Mouse (Mus musculus) lung, postnatal 0 days (tissue): ENCODE data around the gene Vmn1r181. TPM values are rescaled to one million over a fixed set of nuclear protein-coding genes. Genes with fewer than 3 reads are reported as not detected.
"Not testable (repeated sequence)": the region's sequence is repeated elsewhere in the genome, so short reads cannot be mapped to it uniquely, and the experiment has no call there.

Experiments
- ATAC-seq: fragments of 200-750 bp; cut with Nextera tagmentation; 2 replicates; pipeline ENCODE4 v1.8.0; 2017; ENCODE audit warnings: moderate library complexity
- DNase-seq: peaks from one replicate; pipeline ENCODE4 v3.0.0-alpha.2; 2016; ENCODE audit warnings: low spot score
- H3K27ac ChIP-seq: fragments of 300-500 bp; sonication (generic); 2 replicates; pipeline ENCODE4 v1.5.1; 2014; ENCODE audit warnings: antibody characterized with exemption, mild to moderate bottlenecking, low read length, mixed read lengths
- H3K27me3 ChIP-seq: fragments of 300-500 bp; sonication (generic); replicated peaks from 2 replicates; pipeline ENCODE4 v1.6.1; 2014; ENCODE audit warnings: low read length, mixed read lengths; ENCODE audit not compliant: insufficient read depth
- H3K36me3 ChIP-seq: fragments of 300-500 bp; sonication (generic); 2 replicates; pipeline ENCODE4 v1.6.1; 2014; ENCODE audit warnings: low read length, mixed read lengths; ENCODE audit not compliant: insufficient read depth
- H3K4me1 ChIP-seq: fragments of 300-500 bp; sonication (generic); 2 replicates; pipeline ENCODE4 v1.6.1; 2014; ENCODE audit warnings: antibody characterized with exemption, low read depth, low read length, mixed read lengths; ENCODE audit not compliant: insufficient read depth
- H3K4me2 ChIP-seq: fragments of 300-500 bp; sonication (generic); replicated peaks from 2 replicates; pipeline ENCODE4 v1.6.1; 2014; ENCODE audit warnings: low read depth, mild to moderate bottlenecking, low read length, moderate library complexity, mixed read lengths
- H3K4me3 ChIP-seq: fragments of 300-500 bp; sonication (generic); 2 replicates; pipeline ENCODE4 v1.5.1; 2014; ENCODE audit warnings: low read depth, low read length
- H3K9ac ChIP-seq: fragments of 300-500 bp; sonication (generic); replicated peaks from 2 replicates; pipeline ENCODE4 v1.6.1; 2014; ENCODE audit warnings: low read depth, mild to moderate bottlenecking
- H3K9me3 ChIP-seq: fragments of 300-500 bp; sonication (generic); 2 replicates; pipeline ENCODE4 v1.6.1; 2016; ENCODE audit warnings: low read length, mixed read lengths
- CTCF ChIP-seq: IDR thresholded peaks from 2 replicates; pipeline ENCODE4 v1.5.1; 2016; ENCODE audit warnings: antibody characterized with exemption, mild to moderate bottlenecking
- EP300 ChIP-seq: IDR thresholded peaks from 2 replicates; pipeline ENCODE4 v1.6.1; 2016; ENCODE audit warnings: antibody characterized with exemption, mild to moderate bottlenecking, control low read depth
- WGBS: fragments of 180-500 bp; shearing (Covaris S2); extraction: QIAGEN DNeasy Blood & Tissue Kit; methylation state at CpG from one replicate; pipeline ENCODE4 v1.1.7; 2014; 5-methylcytosine and 5-hydroxymethylcytosine counted together
- polyA plus RNA-seq: library from polyadenylated mRNA; unstranded; fragments of >200 nt; fragmentation: Nextera tagmentation; extraction: Ambion mirVana; gene quantifications from 2 replicates; pipeline ENCODE4 v1.2.1, GENCODE M21; 2015

Vmn1r181 gene
- not detected in 2 replicates for polyA plus RNA-seq

DNA sequence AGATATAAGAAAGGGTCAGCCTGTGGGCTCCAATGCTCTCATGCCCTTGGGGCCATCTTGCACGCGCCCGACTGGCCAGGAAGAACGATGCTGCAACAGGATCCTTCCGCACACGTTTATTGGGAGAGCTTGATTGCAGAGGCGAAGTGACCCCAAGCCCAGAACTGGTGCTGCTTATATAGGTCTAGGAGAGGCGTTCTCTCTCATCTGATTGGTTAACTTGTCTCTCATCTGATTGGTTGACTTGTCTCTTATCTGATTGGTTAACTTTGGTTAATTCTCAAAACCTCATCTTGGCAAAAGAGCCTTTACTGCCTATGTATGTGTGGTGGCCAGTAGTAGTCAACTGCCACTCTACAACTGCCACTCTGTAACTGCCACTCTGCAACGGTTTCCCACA, at the start of gene Vmn1r181:
TSS of gene Vmn1r181 (plus strand) at position 301 of the 400 bp plus-strand sequence.
- not testable (repeated sequence) for ATAC-seq, H3K4me2 ChIP-seq, H3K4me3 ChIP-seq, H3K36me3 ChIP-seq, H3K9ac ChIP-seq, H3K4me1 ChIP-seq, H3K9me3 ChIP-seq, H3K27me3 ChIP-seq, DNase-seq, H3K27ac ChIP-seq
- 69% methylated on average over 8 of the region's 9 CpGs for WGBS

DNA sequence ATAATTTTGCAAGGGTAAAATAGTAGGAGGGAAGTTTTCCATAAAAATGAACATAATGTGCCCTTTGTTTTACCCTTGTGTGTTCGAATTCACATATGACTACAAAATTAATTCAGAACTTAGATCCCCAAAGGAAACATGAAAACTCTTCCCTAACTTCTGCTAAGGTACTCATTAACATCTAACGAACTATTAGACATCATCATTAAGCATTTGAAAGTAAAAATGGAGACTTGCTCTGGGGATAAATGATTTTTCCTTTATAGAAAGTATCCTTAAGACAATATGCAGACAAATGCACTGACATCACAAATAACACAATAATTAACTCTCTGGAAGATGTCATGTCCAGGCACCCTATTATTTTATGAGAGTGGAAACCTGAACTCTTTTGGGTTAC, 47.7 kb upstream of the Vmn1r181 start, which contains the start of gene Vmn1r179:
TSS of gene Vmn1r179 (plus strand) at position 301 of the 400 bp plus-strand sequence.
- Histone ChIP-seq H3K4me2 (no peak within 1 kb of the TSS), H3K27ac (no peak within 1 kb of the TSS), H3K9me3 (no peaks in the 10 kb centered on the region), H3K4me1 (no peaks in the 10 kb centered on the region), H3K4me3 (no peak within 1 kb of the TSS), H3K9ac (no peak within 1 kb of the TSS), H3K36me3 (no peaks in the 10 kb centered on the region), H3K27me3 (no peaks in the 10 kb centered on the region)
- ATAC-seq (no peak), DNase-seq (no peak)
- 31% methylated on average over 2 of the region's 2 CpGs for WGBS
- no peak for TF ChIP-seq CTCF
- no peak for TF ChIP-seq EP300

DNA sequence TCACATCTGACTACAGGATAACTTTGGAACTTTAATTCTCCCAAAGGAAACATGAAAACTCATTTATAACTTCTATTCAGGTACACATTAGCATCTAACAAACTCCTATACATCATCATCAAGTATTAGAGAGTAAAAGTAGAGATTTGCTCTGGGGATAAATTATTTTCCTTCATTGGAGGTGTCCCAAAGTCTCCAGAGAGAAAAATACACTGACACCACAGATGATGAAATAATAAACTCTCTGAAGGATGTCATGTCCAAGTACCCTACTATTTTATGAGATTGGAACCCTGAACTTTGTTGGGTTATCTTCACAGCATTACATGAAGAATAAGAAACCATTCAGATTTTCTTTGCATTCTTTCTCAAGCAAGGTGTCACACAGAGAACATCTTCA, 24.1 kb upstream of the Vmn1r181 start, which contains the start of gene Vmn1r180:
TSS of gene Vmn1r180 (plus strand) at position 301 of the 400 bp plus-strand sequence.
- ATAC-seq, result no peak
- no peak for DNase-seq
- no peaks in the 10 kb centered on the region for H3K36me3 ChIP-seq
- no peak within 1 kb of the TSS for H3K4me3 ChIP-seq
- H3K9ac ChIP-seq, result no peak within 1 kb of the TSS
- TF ChIP-seq EP300 (no peak), CTCF (no peak)
- H3K27ac ChIP-seq, result no peak within 1 kb of the TSS
- no peaks in the 10 kb centered on the region for H3K4me1 ChIP-seq
- no peak within 1 kb of the TSS for H3K4me2 ChIP-seq
- no peaks in the 10 kb centered on the region for H3K27me3 ChIP-seq
- no peaks in the 10 kb centered on the region for H3K9me3 ChIP-seq

DNA sequence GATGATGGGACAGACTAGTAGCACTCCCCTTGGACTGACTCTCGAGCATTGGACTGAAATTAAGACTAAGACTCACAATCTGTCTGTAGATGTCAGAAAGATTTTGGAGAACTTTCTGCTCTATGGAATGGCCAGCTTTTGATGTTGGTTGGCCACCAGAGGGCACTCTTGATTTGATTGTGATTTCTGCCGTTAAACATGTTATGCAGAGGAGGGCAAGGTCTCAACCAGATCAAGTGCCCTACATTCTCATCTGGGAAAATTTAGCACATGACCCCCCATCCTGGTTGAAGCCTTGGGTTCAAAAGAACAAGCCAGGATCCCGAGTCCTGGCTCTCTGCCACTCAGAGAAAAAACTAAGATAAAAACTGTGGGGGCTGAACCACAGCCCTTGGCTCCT, 6.4 kb upstream of the Vmn1r181 start:
- H3K27ac ChIP-seq, DNase-seq, H3K27me3 ChIP-seq, H3K4me1 ChIP-seq, H3K4me3 ChIP-seq, ATAC-seq, H3K4me2 ChIP-seq, H3K9me3 ChIP-seq, H3K36me3 ChIP-seq, H3K9ac ChIP-seq: not testable (repeated sequence)
- 40% methylated on average over 3 of the region's 3 CpGs for WGBS
- TF ChIP-seq CTCF, result peak; percentile 33

DNA sequence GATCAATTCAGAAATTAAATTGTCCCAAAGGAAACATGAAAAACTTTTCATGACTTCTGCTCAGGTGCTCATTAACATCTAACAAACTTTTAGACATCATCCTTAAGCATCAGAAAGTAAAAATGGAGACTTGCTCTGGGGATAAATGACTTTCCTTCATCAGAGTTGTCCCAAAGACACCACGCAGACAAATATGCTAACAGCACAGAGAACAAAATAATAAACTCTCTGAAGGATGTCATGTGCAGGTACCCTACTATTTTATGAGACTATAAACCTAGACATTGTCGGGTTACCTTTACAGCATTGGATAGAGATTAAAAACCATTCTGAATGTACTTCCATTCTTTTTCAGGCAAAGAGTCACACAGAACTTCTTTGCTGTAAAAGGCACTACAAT, 27.0 kb downstream of the Vmn1r181 start, which contains the start of gene V1rd19:
TSS of gene V1rd19 (plus strand) at position 301 of the 400 bp plus-strand sequence.
- Histone ChIP-seq H3K27me3 (no peaks in the 10 kb centered on the region), H3K9me3 (no peaks in the 10 kb centered on the region), H3K4me3 (no peak within 1 kb of the TSS), H3K36me3 (no peaks in the 10 kb centered on the region), H3K4me2 (no peak within 1 kb of the TSS), H3K27ac (no peak within 1 kb of the TSS), H3K9ac (no peak within 1 kb of the TSS), H3K4me1 (no peaks in the 10 kb centered on the region)
- no peak for ATAC-seq
- no peak for DNase-seq
- WGBS, result 53% methylated on average over 2 of the region's 2 CpGs
- TF ChIP-seq CTCF (no peak), EP300 (no peak)

Other genes starting within 250 kb of the Vmn1r181 start
- not detected in 2 replicates for gene Vmn1r174, start 222.3 kb upstream of the Vmn1r181 start, polyA plus RNA-seq
- gene Vmn1r175, start 164.0 kb upstream of the Vmn1r181 start, polyA plus RNA-seq, result not detected in 2 replicates
- gene Vmn1r176, start 137.2 kb upstream of the Vmn1r181 start, polyA plus RNA-seq, result not detected in 2 replicates
- gene Vmn1r177, start 108.2 kb upstream of the Vmn1r181 start, polyA plus RNA-seq, result not detected in 2 replicates
- gene Vmn1r178, start 82.6 kb upstream of the Vmn1r181 start, polyA plus RNA-seq, result not detected in 2 replicates
- gene Vmn1r179, start 47.6 kb upstream of the Vmn1r181 start, polyA plus RNA-seq, result not detected in 2 replicates
- gene Vmn1r180, start 24.0 kb upstream of the Vmn1r181 start, polyA plus RNA-seq, result not detected in 2 replicates
- not detected in 2 replicates for gene V1rd19, start 27.1 kb downstream of the Vmn1r181 start, polyA plus RNA-seq
- gene Vmn1r183, start 78.6 kb downstream of the Vmn1r181 start, polyA plus RNA-seq, result not detected in 2 replicates
- gene Zfp180, start 107.3 kb downstream of the Vmn1r181 start, polyA plus RNA-seq, result 10.4 and 10.5 TPM in 2 replicates
- gene Zfp112, start 137.7 kb downstream of the Vmn1r181 start, polyA plus RNA-seq, result 3.3 and 4.3 TPM in 2 replicates
- 10.2 and 11.5 TPM in 2 replicates for gene Zfp235, start 159.6 kb downstream of the Vmn1r181 start, polyA plus RNA-seq
- gene Zfp114, start 200.4 kb downstream of the Vmn1r181 start, polyA plus RNA-seq, result 0.90 and 1.1 TPM in 2 replicates
- 3.7 and 4.4 TPM in 2 replicates for gene Zfp111, start 236.8 kb downstream of the Vmn1r181 start, polyA plus RNA-seq